Mouse (Mus musculus): Measurements from ENCODE around the gene Osmr. TPM values are rescaled to one million over a fixed set of nuclear protein-coding genes. Genes with fewer than 3 reads are reported as not detected.

Osmr gene
- polyA plus RNA-seq, 1 experiment from 2014 or later: not detected

DNA sequence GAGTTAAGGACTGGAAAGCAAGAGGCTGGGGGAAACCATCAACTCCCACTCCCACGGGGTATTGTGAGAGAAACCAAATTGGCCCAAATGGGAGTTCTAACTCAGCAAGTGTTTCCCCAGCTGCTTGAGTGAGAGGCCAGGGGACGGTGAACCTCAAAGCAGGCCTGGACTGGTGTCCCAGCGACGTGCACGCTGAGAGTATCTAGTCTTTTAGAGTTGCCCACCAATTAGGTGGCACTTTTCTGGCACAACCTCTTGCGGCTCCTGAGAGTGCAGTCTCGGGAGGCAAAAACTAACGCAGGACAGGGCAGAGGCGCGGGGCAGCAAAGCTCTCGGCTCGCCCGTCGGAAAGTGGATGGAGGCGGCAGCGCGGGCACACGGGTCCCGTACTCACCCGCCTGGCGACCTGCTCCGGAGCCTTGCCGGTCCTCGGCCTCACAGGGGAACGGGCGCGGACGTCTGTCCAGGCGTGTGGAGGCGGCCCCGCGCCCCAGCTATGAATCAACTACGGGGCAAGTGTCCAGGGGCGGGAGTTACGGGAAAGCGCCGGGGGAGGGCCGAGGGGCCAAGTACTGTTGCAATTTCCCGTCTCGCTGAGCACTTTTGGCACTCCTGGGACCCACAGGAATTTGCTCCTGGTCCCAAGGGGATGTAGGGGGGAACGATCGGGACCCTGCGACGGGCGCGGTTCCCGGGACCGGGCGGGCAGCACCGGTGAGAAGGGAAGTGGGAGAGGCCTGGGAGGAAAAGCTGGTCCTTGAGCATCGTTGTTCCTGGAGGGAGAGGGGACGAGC is 765 bp downstream of the Osmr start:
- Histone ChIP-seq H3K27ac (ENCODE audit: low read depth, low read length) (no peak overlapping the region), H3K27me3 (replicated peaks; ENCODE audit: control insufficient read depth, insufficient read depth, low read length) (peaks cover 21% of the 10 kb centered on the region)

DNA sequence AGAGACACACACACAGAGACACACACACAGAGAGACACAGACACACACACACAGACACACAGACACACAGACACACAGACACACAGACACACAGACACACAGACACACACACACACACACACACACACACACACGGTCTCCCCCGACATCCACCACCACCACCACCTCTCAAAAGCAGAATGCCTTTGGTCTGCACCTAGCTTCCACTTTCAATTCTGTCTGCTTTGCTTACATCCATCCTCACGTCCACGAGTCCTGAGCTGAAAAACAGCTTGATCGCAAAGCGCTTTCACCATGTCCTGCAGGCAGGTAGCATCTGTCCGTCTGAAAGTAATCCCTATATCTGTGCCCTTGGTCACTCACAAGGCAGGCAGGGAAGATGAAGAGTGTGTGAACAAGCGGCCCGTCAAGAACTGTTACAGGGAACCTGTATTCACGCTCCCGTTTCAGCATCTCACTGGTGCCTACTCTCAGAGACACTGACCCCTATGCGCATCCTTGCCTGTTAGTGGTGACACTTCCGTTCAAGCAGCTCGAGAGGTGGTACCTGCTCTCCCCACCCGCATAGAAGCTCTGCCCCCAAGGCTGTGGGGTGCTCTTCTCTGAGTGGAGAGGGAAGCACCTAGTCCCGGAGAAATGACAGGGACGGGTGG is 1.5 kb downstream of the Osmr start:
- Histone ChIP-seq H3K4me1 (replicated peaks; ENCODE audit: control insufficient read depth, insufficient read depth, low read length) (no peaks in the 10 kb centered on the region), H3K4me3 (ENCODE audit: low read depth, low read length) (0 out of 2 replicates have a peak overlapping the region, but pooled peaks have one; percentile 4), H3K9me3 (ENCODE audit: control insufficient read depth, low read length) (no peaks in the 10 kb centered on the region), H3K36me3 (ENCODE audit: control insufficient read depth, insufficient read depth, low read length) (no peaks in the 10 kb centered on the region), H3K27me3 (replicated peaks; ENCODE audit: control insufficient read depth, insufficient read depth, low read length) (peaks cover 21% of the 10 kb centered on the region), H3K9ac (ENCODE audit: low read depth, low read length) (no peak overlapping the region), H3K4me2 (peak overlapping the region; percentile 66; the same call in 1 of the 2 replicates), H3K27ac (ENCODE audit: low read depth, low read length) (no peak overlapping the region)
- DNase-seq (ENCODE audit: low spot score) (no peak), ATAC-seq (replicated peaks; ENCODE audit: low FRiP score) (no peak)
- 37% methylated on average over 17 of the region's 17 CpGs for WGBS

More for the DNA sequence above, 765 bp downstream of the Osmr start:
- Histone ChIP-seq H3K4me1 (replicated peaks; ENCODE audit: control insufficient read depth, insufficient read depth, low read length) (no peaks in the 10 kb centered on the region), H3K4me3 (ENCODE audit: low read depth, low read length) (peak overlapping the region; percentile 40), H3K4me2 (peak overlapping the region; percentile 66), H3K9ac (ENCODE audit: low read depth, low read length) (no peak overlapping the region), H3K9me3 (ENCODE audit: control insufficient read depth, low read length) (no peaks in the 10 kb centered on the region), H3K36me3 (ENCODE audit: control insufficient read depth, insufficient read depth, low read length) (no peaks in the 10 kb centered on the region)
- peak; percentile 50 for DNase-seq (ENCODE audit: low spot score)
- ATAC-seq (replicated peaks; ENCODE audit: low FRiP score): no peak
- WGBS: 3% methylated on average over 52 of the region's 52 CpGs

DNA sequence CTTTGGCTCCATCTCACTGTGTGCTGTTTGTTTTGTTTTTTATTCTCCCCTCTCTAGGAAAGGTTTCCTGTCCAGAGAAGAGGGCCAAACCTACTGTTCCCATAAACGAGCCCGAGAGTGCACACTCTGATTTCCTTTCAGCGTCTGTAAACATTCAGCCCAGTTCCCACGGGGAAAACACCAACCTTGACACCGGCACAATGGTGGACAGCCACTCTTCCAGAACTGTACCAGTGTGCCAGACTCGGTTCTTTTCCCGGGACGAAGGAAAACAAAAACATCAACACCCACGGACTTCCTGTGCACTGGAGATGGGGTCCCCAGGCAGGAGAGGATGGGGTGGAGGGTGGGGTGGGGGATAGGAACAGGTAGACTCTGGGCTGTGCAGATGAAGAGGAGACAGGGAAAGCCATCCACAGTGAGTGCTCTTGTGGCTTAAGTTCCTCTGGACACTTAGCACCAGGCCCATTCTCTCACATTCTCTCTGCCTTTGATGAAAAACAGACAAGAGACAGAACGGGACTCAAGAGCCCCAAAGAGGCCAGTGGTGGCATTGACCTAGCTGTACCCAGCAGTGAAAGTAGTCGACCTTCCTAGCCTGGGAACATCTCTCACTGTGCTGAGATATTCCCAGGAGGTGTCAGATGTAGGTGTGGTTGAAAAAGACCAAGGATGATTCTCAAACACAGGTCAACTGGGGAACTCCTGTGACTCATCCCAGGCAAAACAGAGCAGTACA is 3.0 kb downstream of the Osmr start:
- peaks cover 21% of the 10 kb centered on the region for H3K27me3 ChIP-seq (replicated peaks; ENCODE audit: control insufficient read depth, insufficient read depth, low read length)
- no peak for DNase-seq (ENCODE audit: low spot score)
- no peak overlapping the region for H3K9ac ChIP-seq (ENCODE audit: low read depth, low read length)
- no peak for ATAC-seq (replicated peaks; ENCODE audit: low FRiP score)
- no peaks in the 10 kb centered on the region for H3K36me3 ChIP-seq (ENCODE audit: control insufficient read depth, insufficient read depth, low read length)
- no peak overlapping the region for H3K4me3 ChIP-seq (ENCODE audit: low read depth, low read length)
- no peak overlapping the region for H3K27ac ChIP-seq (ENCODE audit: low read depth, low read length)
- 60% methylated on average over 11 of the region's 11 CpGs for WGBS
- no peaks in the 10 kb centered on the region for H3K9me3 ChIP-seq (ENCODE audit: control insufficient read depth, low read length)
- H3K4me2 ChIP-seq: no peak overlapping the region
- H3K4me1 ChIP-seq (replicated peaks; ENCODE audit: control insufficient read depth, insufficient read depth, low read length): no peaks in the 10 kb centered on the region

DNA sequence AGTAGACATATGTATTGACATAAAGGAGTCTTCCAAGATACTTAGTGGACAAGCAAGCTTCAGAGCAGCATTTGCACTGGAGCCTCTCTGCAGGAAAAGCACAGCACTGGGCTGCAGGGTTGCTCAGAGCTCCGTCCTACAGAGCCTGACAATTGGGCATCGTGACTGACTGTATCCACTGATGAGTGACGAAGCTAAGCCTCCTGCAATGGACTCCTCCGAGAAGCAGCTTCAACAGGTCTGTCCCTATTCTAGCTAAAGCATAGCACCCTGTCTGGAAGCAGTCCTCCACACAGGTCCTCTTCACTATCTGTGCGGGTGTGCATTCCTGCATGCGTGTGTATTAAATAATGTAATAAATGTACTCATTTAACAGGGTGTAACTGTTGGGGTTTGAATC is 7.9 kb downstream of the Osmr start:
- ATAC-seq (replicated peaks; ENCODE audit: low FRiP score) (no peak), DNase-seq (ENCODE audit: low spot score) (no peak)
- H3K4me1 ChIP-seq (replicated peaks; ENCODE audit: control insufficient read depth, insufficient read depth, low read length): no peaks in the 10 kb centered on the region
- no peak overlapping the region for H3K4me2 ChIP-seq
- H3K27ac ChIP-seq (ENCODE audit: low read depth, low read length): no peak overlapping the region
- no peak overlapping the region for H3K4me3 ChIP-seq (ENCODE audit: low read depth, low read length)
- 75% methylated on average over 6 of the region's 6 CpGs for WGBS
- no peaks in the 10 kb centered on the region for H3K27me3 ChIP-seq (replicated peaks; ENCODE audit: control insufficient read depth, insufficient read depth, low read length)
- H3K9ac ChIP-seq (ENCODE audit: low read depth, low read length): no peak overlapping the region
- no peaks in the 10 kb centered on the region for H3K9me3 ChIP-seq (ENCODE audit: control insufficient read depth, low read length)
- no peaks in the 10 kb centered on the region for H3K36me3 ChIP-seq (ENCODE audit: control insufficient read depth, insufficient read depth, low read length)

DNA sequence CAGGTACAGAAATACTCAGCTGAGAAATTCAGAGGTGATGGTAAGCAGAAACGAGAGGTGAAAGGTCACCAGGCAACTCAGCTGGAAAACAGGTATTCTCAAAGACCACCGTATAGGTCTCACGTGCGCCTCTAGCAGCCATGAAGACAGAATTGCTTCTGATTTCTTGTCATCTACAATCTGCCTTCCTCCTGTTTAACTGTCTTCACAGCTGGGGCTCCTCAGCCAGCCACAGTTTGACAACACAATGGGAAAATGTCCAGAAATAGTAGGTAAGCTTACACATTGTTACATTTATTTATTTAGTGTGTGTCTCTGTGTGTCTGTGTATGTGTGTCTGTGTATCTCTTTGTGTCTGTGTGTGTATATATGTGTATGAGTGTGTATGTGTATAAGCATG is 12.6 kb downstream of the Osmr start:
- Histone ChIP-seq H3K36me3 (ENCODE audit: control insufficient read depth, insufficient read depth, low read length) (no peaks in the 10 kb centered on the region), H3K27me3 (replicated peaks; ENCODE audit: control insufficient read depth, insufficient read depth, low read length) (no peaks in the 10 kb centered on the region), H3K4me2 (no peak overlapping the region), H3K9me3 (ENCODE audit: control insufficient read depth, low read length) (no peaks in the 10 kb centered on the region), H3K27ac (ENCODE audit: low read depth, low read length) (no peak overlapping the region), H3K9ac (ENCODE audit: low read depth, low read length) (no peak overlapping the region), H3K4me1 (replicated peaks; ENCODE audit: control insufficient read depth, insufficient read depth, low read length) (no peaks in the 10 kb centered on the region), H3K4me3 (ENCODE audit: low read depth, low read length) (no peak overlapping the region)
- DNase-seq (ENCODE audit: low spot score) (no peak), ATAC-seq (replicated peaks; ENCODE audit: low FRiP score) (no peak)
- WGBS: 84% methylated on average over 4 of the region's 4 CpGs

DNA sequence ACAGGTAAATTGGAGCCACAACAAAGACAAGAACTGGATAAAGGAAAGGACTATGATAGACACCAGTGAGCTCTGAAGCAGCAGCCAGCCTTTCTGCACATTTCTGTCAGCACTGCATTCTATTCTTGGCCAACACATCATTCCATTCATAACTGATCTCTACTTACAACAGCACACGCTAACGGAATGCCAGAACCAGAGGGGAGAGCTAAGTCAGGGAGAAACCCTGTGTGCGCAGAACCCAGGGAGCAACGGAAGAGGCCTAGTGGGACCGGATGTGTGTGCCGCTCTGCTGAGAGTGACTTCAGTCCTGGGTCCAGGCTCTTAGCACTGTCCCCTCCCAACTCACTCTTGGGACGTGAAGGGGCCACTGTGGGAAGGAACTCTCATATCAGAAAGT is 13.2 kb downstream of the Osmr start:
- DNase-seq (ENCODE audit: low spot score) (no peak), ATAC-seq (replicated peaks; ENCODE audit: low FRiP score) (no peak)
- Histone ChIP-seq H3K27ac (ENCODE audit: low read depth, low read length) (no peak overlapping the region), H3K27me3 (replicated peaks; ENCODE audit: control insufficient read depth, insufficient read depth, low read length) (no peaks in the 10 kb centered on the region), H3K9me3 (ENCODE audit: control insufficient read depth, low read length) (no peaks in the 10 kb centered on the region), H3K9ac (ENCODE audit: low read depth, low read length) (no peak overlapping the region), H3K4me3 (ENCODE audit: low read depth, low read length) (no peak overlapping the region), H3K36me3 (ENCODE audit: control insufficient read depth, insufficient read depth, low read length) (no peaks in the 10 kb centered on the region), H3K4me2 (no peak overlapping the region), H3K4me1 (replicated peaks; ENCODE audit: control insufficient read depth, insufficient read depth, low read length) (no peaks in the 10 kb centered on the region)
- 84% methylated on average over 7 of the region's 7 CpGs for WGBS

DNA sequence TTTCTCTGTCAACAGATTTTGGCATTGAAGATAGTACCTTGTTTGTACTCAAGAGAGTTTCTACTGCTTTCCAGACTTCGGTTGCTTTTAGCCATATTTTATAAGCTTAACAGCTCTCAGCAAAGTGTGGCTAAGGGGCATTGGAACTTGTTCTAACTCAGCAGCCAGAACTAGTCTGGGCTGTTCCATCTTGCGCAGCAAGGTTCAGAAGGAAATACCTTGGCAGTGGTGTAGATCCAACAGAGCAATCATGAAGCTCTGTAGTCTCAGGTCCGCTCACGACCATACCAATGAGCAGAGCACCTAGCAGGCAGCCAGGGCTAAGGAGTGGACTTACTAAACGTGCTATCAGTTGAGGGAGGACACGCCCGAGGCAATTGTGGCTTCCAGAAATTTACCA is 15.0 kb downstream of the Osmr start:
- no peaks in the 10 kb centered on the region for H3K36me3 ChIP-seq (ENCODE audit: control insufficient read depth, insufficient read depth, low read length)
- no peak for DNase-seq (ENCODE audit: low spot score)
- H3K27ac ChIP-seq (ENCODE audit: low read depth, low read length): no peak overlapping the region
- H3K4me1 ChIP-seq (replicated peaks; ENCODE audit: control insufficient read depth, insufficient read depth, low read length): no peaks in the 10 kb centered on the region
- 76% methylated on average over 7 of the region's 7 CpGs for WGBS
- no peak overlapping the region for H3K9ac ChIP-seq (ENCODE audit: low read depth, low read length)
- H3K9me3 ChIP-seq (ENCODE audit: control insufficient read depth, low read length): no peaks in the 10 kb centered on the region
- ATAC-seq (replicated peaks; ENCODE audit: low FRiP score): no peak
- no peak overlapping the region for H3K4me2 ChIP-seq
- no peak overlapping the region for H3K4me3 ChIP-seq (ENCODE audit: low read depth, low read length)
- H3K27me3 ChIP-seq (replicated peaks; ENCODE audit: control insufficient read depth, insufficient read depth, low read length): no peaks in the 10 kb centered on the region

DNA sequence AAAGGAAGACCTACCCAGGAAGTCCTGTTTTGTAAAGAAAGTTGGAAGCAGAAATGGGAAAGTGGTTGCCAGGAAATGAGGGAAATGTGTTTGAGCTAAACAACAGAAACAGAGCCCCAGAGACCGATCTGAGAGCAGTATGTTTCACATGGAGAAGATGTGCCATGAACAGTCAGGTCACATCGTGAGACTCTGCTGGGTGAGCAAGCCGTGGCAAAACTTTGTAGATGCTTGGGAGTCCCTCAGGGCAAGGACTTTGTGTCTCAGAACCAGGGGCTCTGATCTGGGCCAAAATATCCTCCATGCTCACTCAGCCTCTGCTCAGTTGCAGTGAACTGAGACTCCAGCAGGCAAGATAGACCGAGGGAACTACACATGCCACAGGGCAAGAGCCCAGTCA is 15.9 kb downstream of the Osmr start:
- Histone ChIP-seq H3K4me2 (no peak overlapping the region), H3K36me3 (ENCODE audit: control insufficient read depth, insufficient read depth, low read length) (no peaks in the 10 kb centered on the region), H3K9me3 (ENCODE audit: control insufficient read depth, low read length) (no peaks in the 10 kb centered on the region), H3K27ac (ENCODE audit: low read depth, low read length) (no peak overlapping the region), H3K4me3 (ENCODE audit: low read depth, low read length) (no peak overlapping the region), H3K4me1 (replicated peaks; ENCODE audit: control insufficient read depth, insufficient read depth, low read length) (no peaks in the 10 kb centered on the region), H3K9ac (ENCODE audit: low read depth, low read length) (no peak overlapping the region), H3K27me3 (replicated peaks; ENCODE audit: control insufficient read depth, insufficient read depth, low read length) (no peaks in the 10 kb centered on the region)
- DNase-seq (ENCODE audit: low spot score): no peak
- WGBS: 77% methylated on average over 4 of the region's 4 CpGs
- no peak for ATAC-seq (replicated peaks; ENCODE audit: low FRiP score)

Measured in liver, embryonic 11.5 days (tissue).